Mouse (Mus musculus): ENCODE measurements around the gene Macrod1.

DNA sequence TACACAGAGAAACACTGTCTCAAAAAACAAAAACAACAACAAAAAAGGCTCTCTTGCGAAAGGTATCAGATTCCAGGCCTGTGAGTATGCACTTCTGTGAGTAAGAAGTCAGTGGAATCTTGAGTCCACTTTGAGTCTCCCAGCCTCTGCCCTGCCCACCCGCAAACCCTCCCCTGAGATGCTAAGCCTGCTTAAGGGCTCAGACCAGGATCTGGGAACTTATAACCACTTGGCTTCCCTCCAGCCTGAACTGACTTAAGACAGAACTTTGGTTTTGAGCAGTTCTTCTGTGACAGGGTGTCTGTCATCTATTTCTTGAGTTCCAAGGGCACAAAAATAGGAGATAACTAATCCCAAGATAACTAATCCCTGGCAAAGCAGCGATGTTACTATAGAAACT, 156.4 kb downstream of the Macrod1 start:
- TF ChIP-seq POLR2A (IDR thresholded peaks at IDR 0.05; ENCODE audit: borderline replicate concordance, extremely low read depth, low read depth, low read length): no peak
- TF ChIP-seq CTCF (IDR thresholded peaks at IDR 0.05; ENCODE audit: insufficient read depth, low read length): no peak

All from lung, adult 2 months (tissue).